Mouse (Mus musculus) erythroblast, embryonic 14.5 days (primary cell): ENCODE results near the gene 4930579F01Rik. TPM values are rescaled to one million over a fixed set of nuclear protein-coding genes. Genes with fewer than 3 reads are reported as not detected.

ENCODE experiments used
- H3K27me3 ChIP-seq: 2 replicates; pipeline ENCODE4 v1.6.1; 2012; ENCODE audit warnings: inconsistent platforms; ENCODE audit not compliant: control insufficient read depth
- H3K36me3 ChIP-seq: 2 replicates; pipeline ENCODE4 v1.6.1; 2012; ENCODE audit warnings: mild to moderate bottlenecking, inconsistent platforms; ENCODE audit not compliant: control insufficient read depth
- H3K4me1 ChIP-seq: 2 replicates; pipeline ENCODE4 v1.6.1; 2012; ENCODE audit warnings: inconsistent platforms; ENCODE audit not compliant: control insufficient read depth
- H3K4me3 ChIP-seq: replicated peaks from 2 replicates; pipeline ENCODE3; 2012; ENCODE audit warnings: moderate library complexity, mild to moderate bottlenecking, inconsistent platforms
- H3K9me3 ChIP-seq: 2 replicates; pipeline ENCODE4 v1.6.1; 2012; ENCODE audit warnings: low read length, inconsistent platforms, mixed read lengths; ENCODE audit not compliant: control insufficient read depth
- GATA1 ChIP-seq: IDR thresholded peaks from 2 replicates; pipeline ENCODE4 v1.6.1; 2012; ENCODE audit warnings: low read length, inconsistent platforms, mixed read lengths
- TAL1 ChIP-seq: IDR thresholded peaks from 3 replicates; pipeline ENCODE4 v1.6.1; 2012; ENCODE audit warnings: low read length, inconsistent platforms, mixed read lengths
- polyA plus RNA-seq: library from polyadenylated mRNA; stranded (reverse); fragments of >175 nt; gene quantifications from 2 replicates; pipeline ENCODE4 v1.2.3, GENCODE M21; 2012

4930579F01Rik gene
- not detected in 2 replicates for polyA plus RNA-seq

DNA sequence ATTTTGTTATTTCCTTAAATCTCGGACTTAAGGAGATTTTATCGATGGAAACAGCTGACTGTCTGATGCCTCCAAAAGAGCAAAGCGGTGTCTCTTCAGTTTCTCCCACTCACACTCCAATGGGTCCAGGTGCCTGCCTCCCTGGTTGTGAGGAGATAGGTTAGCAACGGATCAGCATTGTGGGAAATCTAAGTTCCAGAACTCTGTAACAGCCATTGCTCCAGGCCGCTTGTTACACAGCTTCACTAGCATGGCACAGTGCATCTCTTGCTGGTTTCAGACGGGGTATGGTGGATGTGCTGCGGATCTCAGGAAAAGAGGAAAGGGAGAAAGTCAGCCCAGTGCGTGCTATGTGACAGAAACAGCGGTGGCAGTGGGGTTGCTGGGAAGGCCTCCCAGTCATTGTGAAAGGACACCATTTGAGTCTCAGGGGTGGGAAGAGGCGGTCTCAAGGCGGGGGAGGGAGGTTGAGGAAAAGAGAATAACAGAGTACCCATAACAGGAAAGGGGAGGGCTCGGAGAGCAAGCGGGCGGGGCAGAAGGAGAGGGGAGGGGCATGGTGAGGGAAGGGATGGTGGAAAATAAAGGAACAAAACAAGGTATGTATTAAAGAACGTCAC lies at the start of gene 4930579F01Rik:
TSS of gene 4930579F01Rik (minus strand) at position 143 of the 620 bp plus-strand sequence.
- Histone ChIP-seq H3K27me3 (no peaks in the 10 kb centered on the region), H3K4me3 (no peak within 1 kb of the TSS), H3K36me3 (no peaks in the 10 kb centered on the region), H3K9me3 (no peaks in the 10 kb centered on the region), H3K4me1 (no peaks in the 10 kb centered on the region)
- TF ChIP-seq GATA1 (no peak), TAL1 (no peak)

DNA sequence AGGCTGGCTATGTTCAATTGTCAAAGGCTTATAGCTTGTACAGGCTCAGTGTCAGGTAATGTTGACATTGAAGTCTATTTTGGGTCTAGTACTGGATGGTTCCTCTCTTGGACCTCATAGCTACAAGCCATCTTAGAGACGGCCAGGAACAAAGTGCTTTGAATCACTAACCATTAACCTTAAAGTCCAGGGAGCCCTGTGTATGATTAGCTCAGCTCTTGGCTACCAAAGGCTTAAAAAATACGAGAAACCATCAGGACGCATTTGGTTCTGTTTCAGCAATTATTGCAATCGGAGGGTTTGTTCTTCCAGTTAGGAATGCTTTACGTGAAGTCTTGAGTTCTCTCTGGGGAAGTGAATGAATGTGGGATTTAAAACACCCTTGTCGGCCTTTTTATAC lies 49.3 kb upstream of the 4930579F01Rik start:
- Histone ChIP-seq H3K4me1 (no peaks in the 10 kb centered on the region), H3K4me3 (no peak overlapping the region), H3K27me3 (no peaks in the 10 kb centered on the region), H3K36me3 (no peaks in the 10 kb centered on the region), H3K9me3 (no peaks in the 10 kb centered on the region)
- TF ChIP-seq TAL1 (no peak), GATA1 (no peak)

DNA sequence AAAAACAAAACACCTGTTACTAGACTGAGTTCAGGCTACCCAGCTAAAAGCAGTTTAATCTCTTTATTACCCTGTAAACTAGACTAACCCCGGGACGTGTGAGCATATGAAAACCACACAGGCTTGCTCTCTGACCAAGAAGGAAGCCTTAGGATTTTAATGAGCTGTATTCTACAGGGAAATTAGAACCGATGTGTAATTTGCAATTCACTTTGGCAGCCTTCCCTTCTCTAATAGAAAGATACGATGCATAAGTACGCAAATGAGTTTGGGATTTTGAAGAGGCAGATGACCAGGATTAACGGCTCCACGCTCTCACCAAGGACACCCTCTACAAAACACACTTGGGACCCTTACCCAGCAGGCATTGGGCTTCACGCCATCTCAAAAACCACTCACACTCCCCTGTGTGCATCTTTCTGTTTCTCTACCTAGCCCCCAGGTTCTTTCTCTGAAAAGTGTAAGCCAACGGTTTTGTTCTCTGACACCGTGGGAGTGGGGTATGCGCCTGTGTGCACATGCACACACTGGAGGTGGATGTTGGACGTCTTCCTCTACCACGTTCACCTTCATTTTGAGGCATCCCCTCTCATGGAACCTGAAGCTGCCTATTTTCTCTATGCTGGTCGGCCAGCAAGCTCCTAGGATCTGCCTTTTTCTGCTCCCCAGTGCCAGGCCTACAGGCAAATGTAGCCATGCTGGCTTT lies 48.5 kb upstream of the 4930579F01Rik start:
- no peaks in the 10 kb centered on the region for H3K27me3 ChIP-seq
- H3K9me3 ChIP-seq: no peaks in the 10 kb centered on the region
- H3K36me3 ChIP-seq: no peaks in the 10 kb centered on the region
- no peak overlapping the region for H3K4me3 ChIP-seq
- TF ChIP-seq TAL1: no peak
- no peak for TF ChIP-seq GATA1
- no peaks in the 10 kb centered on the region for H3K4me1 ChIP-seq

DNA sequence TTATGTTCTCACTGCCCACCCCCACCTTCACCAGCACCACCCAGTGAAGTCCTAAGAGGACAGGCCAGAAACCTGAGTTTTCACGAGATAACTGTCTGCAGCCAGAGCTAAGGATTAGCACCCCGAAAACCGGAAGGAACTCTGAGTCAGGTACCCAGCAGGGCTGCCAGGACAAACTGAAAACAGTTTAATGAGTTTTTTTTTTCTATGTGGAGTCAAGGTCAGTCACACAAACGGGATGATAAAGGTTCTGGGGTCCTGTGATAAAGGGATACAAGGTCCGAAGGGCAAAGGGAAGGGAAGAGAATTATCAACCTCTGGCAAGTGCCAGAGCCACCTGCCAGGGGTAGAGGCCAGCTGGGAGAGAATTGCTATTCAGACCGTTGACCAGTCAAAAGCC lies 47.7 kb upstream of the 4930579F01Rik start:
- Histone ChIP-seq H3K4me3 (no peak overlapping the region), H3K36me3 (no peaks in the 10 kb centered on the region), H3K4me1 (no peaks in the 10 kb centered on the region), H3K9me3 (no peaks in the 10 kb centered on the region), H3K27me3 (no peaks in the 10 kb centered on the region)
- TF ChIP-seq TAL1 (no peak), GATA1 (no peak)

- no peak for TF ChIP-seq TAL1
- no peak for TF ChIP-seq GATA1
- H3K27me3 ChIP-seq: no peaks in the 10 kb centered on the region
- no peaks in the 10 kb centered on the region for H3K9me3 ChIP-seq
- H3K4me3 ChIP-seq: no peak overlapping the region
- H3K36me3 ChIP-seq: no peaks in the 10 kb centered on the region
- H3K4me1 ChIP-seq: no peaks in the 10 kb centered on the region
Measured at GRCm38 (mm10) chr3:138240942-138241341, 47.3 kb upstream of the 4930579F01Rik start.

DNA sequence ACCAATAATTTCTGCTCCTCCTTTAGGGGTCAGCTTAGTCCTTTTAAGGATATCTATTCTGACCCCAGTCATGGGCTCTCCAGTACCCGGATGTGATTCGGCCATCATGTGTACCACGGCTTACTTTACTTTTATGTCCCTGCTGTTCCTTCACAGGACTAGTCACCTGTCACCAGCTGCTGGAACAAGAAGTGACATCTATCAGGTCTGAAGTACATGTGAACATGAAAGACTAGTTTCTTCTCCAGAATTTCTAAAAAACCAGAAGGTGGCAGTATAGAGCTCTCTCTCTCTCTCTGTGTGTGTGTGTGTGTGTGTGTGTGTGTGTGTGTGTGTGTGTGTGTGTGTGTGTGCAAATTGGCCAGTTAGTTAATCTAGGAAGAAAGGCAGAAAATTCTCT lies 46.8 kb upstream of the 4930579F01Rik start:
- Histone ChIP-seq H3K36me3 (no peaks in the 10 kb centered on the region), H3K4me1 (no peaks in the 10 kb centered on the region), H3K9me3 (no peaks in the 10 kb centered on the region), H3K27me3 (no peaks in the 10 kb centered on the region), H3K4me3 (no peak overlapping the region)
- no peak for TF ChIP-seq GATA1
- no peak for TF ChIP-seq TAL1

DNA sequence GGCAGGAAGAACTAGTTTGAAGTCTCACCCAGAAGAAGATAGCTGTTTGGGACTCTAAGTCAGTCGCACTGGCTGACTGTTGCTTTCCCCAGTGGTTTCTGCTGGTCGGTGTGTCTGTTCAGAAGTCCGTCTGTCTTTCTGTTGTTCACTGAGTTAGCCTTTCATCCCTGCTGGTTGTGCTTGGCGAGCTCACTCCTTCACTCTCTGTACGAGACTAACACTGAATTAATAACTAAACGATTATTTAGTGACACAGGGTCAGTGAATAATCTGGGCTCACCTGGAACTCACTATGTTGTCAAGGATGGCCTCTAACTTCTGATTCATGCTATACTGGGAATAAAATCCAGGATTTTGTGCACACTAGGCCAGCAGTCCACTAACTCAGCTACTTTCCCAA lies 45.8 kb upstream of the 4930579F01Rik start:
- Histone ChIP-seq H3K4me1 (no peaks in the 10 kb centered on the region), H3K4me3 (no peak overlapping the region), H3K36me3 (no peaks in the 10 kb centered on the region), H3K9me3 (no peaks in the 10 kb centered on the region), H3K27me3 (no peaks in the 10 kb centered on the region)
- TF ChIP-seq TAL1: no peak
- TF ChIP-seq GATA1: no peak

DNA sequence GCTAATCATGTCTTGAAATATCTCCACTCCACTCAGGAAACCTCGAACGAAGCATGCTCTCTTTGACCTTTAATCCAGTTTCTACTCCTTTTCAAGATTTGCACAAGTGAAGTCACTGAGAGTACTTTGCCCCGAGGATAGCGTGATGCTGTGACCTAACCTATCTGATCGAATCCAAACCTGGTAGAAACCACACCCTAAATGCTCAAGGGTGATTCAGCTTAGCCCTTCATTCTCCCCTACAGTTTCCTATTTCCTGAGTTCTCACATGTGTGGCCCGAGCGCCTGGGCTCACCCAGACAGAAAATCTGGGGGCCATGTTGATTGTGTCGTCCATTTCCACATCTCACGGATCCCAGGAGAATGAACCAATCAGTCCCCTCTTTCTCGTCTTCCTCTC lies 44.4 kb upstream of the 4930579F01Rik start:
- H3K27me3 ChIP-seq: no peaks in the 10 kb centered on the region
- TF ChIP-seq TAL1: no peak
- TF ChIP-seq GATA1: no peak
- H3K4me1 ChIP-seq: no peaks in the 10 kb centered on the region
- no peaks in the 10 kb centered on the region for H3K36me3 ChIP-seq
- H3K9me3 ChIP-seq: no peaks in the 10 kb centered on the region
- H3K4me3 ChIP-seq: no peak overlapping the region

DNA sequence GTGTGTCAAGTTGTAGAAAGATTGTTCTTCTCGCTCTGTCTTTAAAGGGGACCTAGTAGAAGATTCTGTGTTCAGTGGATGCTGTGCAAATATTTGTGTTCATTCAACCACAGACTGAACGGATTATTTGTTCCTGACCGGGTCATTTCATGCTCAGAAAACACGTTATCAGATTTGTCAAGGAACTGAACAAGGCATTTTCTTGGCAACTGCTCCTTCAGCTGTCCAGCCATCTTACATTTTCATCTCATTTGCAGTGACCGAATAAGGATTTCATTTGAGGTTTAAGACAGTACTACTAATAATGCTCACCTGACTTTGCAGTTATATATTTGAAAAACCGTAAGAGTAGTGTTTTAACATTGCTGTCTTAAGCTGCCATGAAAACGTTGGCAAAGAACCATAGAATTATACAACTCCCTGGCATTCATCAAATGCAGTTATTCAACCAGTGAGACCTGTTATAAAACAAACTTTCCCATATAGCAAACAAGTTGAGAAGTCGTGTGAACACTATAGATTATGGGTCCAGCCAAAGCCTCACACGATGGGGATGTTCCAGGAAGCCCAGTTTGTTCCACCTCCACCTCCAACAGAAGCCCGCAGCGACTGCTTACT lies 43.0 kb upstream of the 4930579F01Rik start:
- Histone ChIP-seq H3K4me1 (no peaks in the 10 kb centered on the region), H3K4me3 (no peak overlapping the region), H3K9me3 (no peaks in the 10 kb centered on the region), H3K36me3 (no peaks in the 10 kb centered on the region), H3K27me3 (no peaks in the 10 kb centered on the region)
- TF ChIP-seq TAL1 (no peak), GATA1 (no peak)
